Mouse (Mus musculus) kidney, embryonic 14.5 days (tissue): ENCODE data around the gene Reln. TPM values are rescaled to one million over a fixed set of nuclear protein-coding genes. Genes with fewer than 3 reads are reported as not detected.

Source experiments
- ATAC-seq: fragments of 200-750 bp; cut with Nextera tagmentation; 2 replicates; pipeline ENCODE4 v1.8.0; 2017; ENCODE audit warnings: moderate number of reproducible peaks, mild to moderate bottlenecking, moderate TSS enrichment, moderate library complexity; ENCODE audit not compliant: low FRiP score, low TSS enrichment
- H3K27ac ChIP-seq: fragments of 300-500 bp; sonication (generic); 2 replicates; pipeline ENCODE4 v1.5.1; 2014; ENCODE audit warnings: low read depth, mild to moderate bottlenecking, low read length, moderate library complexity, mixed read lengths
- H3K27me3 ChIP-seq: fragments of 300-500 bp; sonication (generic); 2 replicates; pipeline ENCODE4 v1.6.1; 2014; ENCODE audit warnings: mild to moderate bottlenecking, low read length; ENCODE audit not compliant: control insufficient read depth, insufficient read depth
- H3K36me3 ChIP-seq: fragments of 300-500 bp; sonication (generic); 2 replicates; pipeline ENCODE4 v1.6.1; 2014; ENCODE audit warnings: low read length, mixed read lengths; ENCODE audit not compliant: control insufficient read depth, insufficient read depth
- H3K4me1 ChIP-seq: fragments of 300-500 bp; sonication (generic); 2 replicates; pipeline ENCODE4 v1.6.1; 2014; ENCODE audit warnings: low read length, mixed read lengths; ENCODE audit not compliant: control insufficient read depth, insufficient read depth
- H3K4me2 ChIP-seq: fragments of 300-500 bp; sonication (generic); replicated peaks from 2 replicates; pipeline ENCODE4 v1.6.1; 2014; ENCODE audit warnings: low read depth, mild to moderate bottlenecking, low read length
- H3K4me3 ChIP-seq: fragments of 300-500 bp; sonication (generic); 2 replicates; pipeline ENCODE4 v1.5.1; 2014; ENCODE audit warnings: mild to moderate bottlenecking, low read length
- H3K9ac ChIP-seq: fragments of 300-500 bp; sonication (generic); 2 replicates; pipeline ENCODE4 v1.6.1; 2014; ENCODE audit warnings: low read depth, mild to moderate bottlenecking, low read length, moderate library complexity
- H3K9me3 ChIP-seq: fragments of 300-500 bp; sonication (generic); 2 replicates; pipeline ENCODE4 v1.6.1; 2016; ENCODE audit warnings: low read length; ENCODE audit not compliant: control insufficient read depth
- WGBS: fragments of 180-500 bp; shearing (Covaris S2); extraction: QIAGEN DNeasy Blood & Tissue Kit; methylation state at CpG from one replicate; pipeline ENCODE4 v1.1.7; 2014; 5-methylcytosine and 5-hydroxymethylcytosine counted together
- polyA plus RNA-seq: library from polyadenylated mRNA; unstranded; fragments of >200 nt; fragmentation: Nextera tagmentation; extraction: Ambion mirVana; gene quantifications from 2 replicates; pipeline ENCODE4 v1.2.1, GENCODE M21; 2014

The Reln gene
- polyA plus RNA-seq, 1 experiment from 2014 or later = 16.7 TPM

GRCm38 (mm10) chr5:22262351-22262765 lies 82.1 kb downstream of the Reln start:
- Histone ChIP-seq H3K27ac (no peak overlapping the region), H3K36me3 (no peaks in the 10 kb centered on the region), H3K9me3 (no peaks in the 10 kb centered on the region), H3K4me2 (no peak overlapping the region), H3K4me3 (no peak overlapping the region), H3K27me3 (no peaks in the 10 kb centered on the region), H3K9ac (no peak overlapping the region), H3K4me1 (no peaks in the 10 kb centered on the region)
- no peak for ATAC-seq
- 68% methylated on average over 3 of the region's 3 CpGs for WGBS

GRCm38 (mm10) chr5:22255346-22255745 lies 89.2 kb downstream of the Reln start:
- ATAC-seq = no peak
- Histone ChIP-seq H3K27ac (no peak overlapping the region), H3K27me3 (no peaks in the 10 kb centered on the region), H3K36me3 (no peaks in the 10 kb centered on the region), H3K4me1 (no peaks in the 10 kb centered on the region), H3K9me3 (no peaks in the 10 kb centered on the region), H3K4me3 (no peak overlapping the region), H3K4me2 (no peak overlapping the region), H3K9ac (no peak overlapping the region)
- 94% methylated on average over 3 of the region's 3 CpGs for WGBS

GRCm38 (mm10) chr5:22253910-22254309 lies 90.6 kb downstream of the Reln start:
- Histone ChIP-seq H3K4me1 (no peaks in the 10 kb centered on the region), H3K36me3 (no peaks in the 10 kb centered on the region), H3K9me3 (no peaks in the 10 kb centered on the region), H3K27ac (no peak overlapping the region), H3K4me3 (no peak overlapping the region), H3K4me2 (no peak overlapping the region), H3K27me3 (no peaks in the 10 kb centered on the region), H3K9ac (no peak overlapping the region)
- no peak for ATAC-seq
- 84% methylated on average over 3 of the region's 3 CpGs for WGBS

- no peak for ATAC-seq
- H3K36me3 ChIP-seq = no peaks in the 10 kb centered on the region
- no peaks in the 10 kb centered on the region for H3K9me3 ChIP-seq
- no peak overlapping the region for H3K4me2 ChIP-seq
- no peak overlapping the region for H3K9ac ChIP-seq
- no peaks in the 10 kb centered on the region for H3K27me3 ChIP-seq
- H3K4me1 ChIP-seq = no peaks in the 10 kb centered on the region
- no peak overlapping the region for H3K4me3 ChIP-seq
- 94% methylated on average over 6 of the region's 6 CpGs for WGBS
- no peak overlapping the region for H3K27ac ChIP-seq
Measured at GRCm38 (mm10) chr5:22253318-22253717, 91.2 kb downstream of the Reln start.

- Histone ChIP-seq H3K27me3 (no peaks in the 10 kb centered on the region), H3K4me1 (no peaks in the 10 kb centered on the region), H3K27ac (no peak overlapping the region), H3K4me3 (no peak overlapping the region), H3K9ac (no peak overlapping the region), H3K9me3 (no peaks in the 10 kb centered on the region), H3K4me2 (no peak overlapping the region), H3K36me3 (no peaks in the 10 kb centered on the region)
- WGBS = 81% methylated on average over 6 of the region's 6 CpGs
- no peak for ATAC-seq
Measured at GRCm38 (mm10) chr5:22247850-22248249, 96.7 kb downstream of the Reln start.

- Histone ChIP-seq H3K4me3 (no peak overlapping the region), H3K9me3 (no peaks in the 10 kb centered on the region), H3K9ac (no peak overlapping the region), H3K36me3 (no peaks in the 10 kb centered on the region), H3K4me2 (no peak overlapping the region), H3K27ac (no peak overlapping the region), H3K4me1 (no peaks in the 10 kb centered on the region), H3K27me3 (no peaks in the 10 kb centered on the region)
- ATAC-seq = no peak
- WGBS = 92% methylated on average over 1 of the region's 1 CpGs
Measured at GRCm38 (mm10) chr5:22245056-22245455, 99.4 kb downstream of the Reln start.

- no peak for ATAC-seq
- Histone ChIP-seq H3K4me1 (no peaks in the 10 kb centered on the region), H3K9ac (no peak overlapping the region), H3K9me3 (no peaks in the 10 kb centered on the region), H3K4me2 (no peak overlapping the region), H3K27ac (no peak overlapping the region), H3K27me3 (no peaks in the 10 kb centered on the region), H3K36me3 (no peaks in the 10 kb centered on the region), H3K4me3 (no peak overlapping the region)
- WGBS = 76% methylated on average over 2 of the region's 2 CpGs
Measured at GRCm38 (mm10) chr5:22243538-22243937, 101.0 kb downstream of the Reln start.

- Histone ChIP-seq H3K4me3 (no peak overlapping the region), H3K9me3 (no peaks in the 10 kb centered on the region), H3K4me2 (no peak overlapping the region), H3K9ac (no peak overlapping the region), H3K27ac (no peak overlapping the region), H3K36me3 (no peaks in the 10 kb centered on the region), H3K27me3 (no peaks in the 10 kb centered on the region), H3K4me1 (no peaks in the 10 kb centered on the region)
- ATAC-seq = no peak
- 63% methylated on average over 4 of the region's 4 CpGs for WGBS
Measured at GRCm38 (mm10) chr5:22241560-22241959, 102.9 kb downstream of the Reln start.

- Histone ChIP-seq H3K9me3 (no peaks in the 10 kb centered on the region), H3K4me1 (no peaks in the 10 kb centered on the region), H3K36me3 (no peaks in the 10 kb centered on the region), H3K27ac (no peak overlapping the region), H3K4me3 (no peak overlapping the region), H3K27me3 (no peaks in the 10 kb centered on the region), H3K9ac (no peak overlapping the region), H3K4me2 (no peak overlapping the region)
- WGBS = 61% methylated on average over 6 of the region's 6 CpGs
- no peak for ATAC-seq
Measured at GRCm38 (mm10) chr5:22236801-22237200, 107.7 kb downstream of the Reln start.

GRCm38 (mm10) chr5:22224515-22224914 lies 120.0 kb downstream of the Reln start:
- Histone ChIP-seq H3K4me3 (no peak overlapping the region), H3K9me3 (no peaks in the 10 kb centered on the region), H3K27me3 (no peaks in the 10 kb centered on the region), H3K9ac (no peak overlapping the region), H3K36me3 (no peaks in the 10 kb centered on the region), H3K4me2 (no peak overlapping the region), H3K27ac (no peak overlapping the region), H3K4me1 (no peaks in the 10 kb centered on the region)
- 74% methylated on average over 4 of the region's 4 CpGs for WGBS
- no peak for ATAC-seq
